15 mouse cellular contexts compared by ENCODE assay signal in genomic region chr1:43338096-43338915, GRCm38 (mm10).
DNase-seq lines count a peak whose midpoint lies in the region; ATAC-seq and TF ChIP-seq lines count a peak whose summit lies in the region.
"Had no signal": no experiment of that assay in that cellular context is flagged by ENCODE, and none has a peak within 500 bp of the region (broad histone marks: within the 10 kb centered on the region; RNA-seq: fewer than 3 reads in every experiment).

No protein-coding gene starts in this region.

- H3K4me1 ChIP-seq in kidney, embryonic 16.5 days (ENCODE audit: insufficient read depth, low read length): peaks cover 24% of the 10 kb centered on the region
- no peaks in the 10 kb centered on the region for H3K4me1 ChIP-seq in hindbrain, embryonic 13.5 days (replicated peaks)
- H3K4me1 ChIP-seq in hindbrain, postnatal 0 days (ENCODE audit: insufficient read depth, low read length): no peaks in the 10 kb centered on the region
- H3K4me1 ChIP-seq: forebrain, embryonic 13.5 days; hindbrain, embryonic 12.5 days; limb, embryonic 10.5 days had no signal

- WGBS in kidney, embryonic 16.5 days: 53% methylated on average over 6 of the region's 6 CpGs
- 70% methylated on average over 6 of the region's 6 CpGs for WGBS in hindbrain, embryonic 13.5 days
- 56% methylated on average over 6 of the region's 6 CpGs for WGBS in hindbrain, postnatal 0 days

- TF ChIP-seq CTCF in hindbrain, postnatal 0 days (IDR thresholded peaks at IDR 0.05; ENCODE audit: low read depth): no peak

- ATAC-seq in kidney, embryonic 16.5 days (ENCODE audit: low FRiP score, low TSS enrichment): no peak
- ATAC-seq in hindbrain, embryonic 13.5 days (ENCODE audit: low FRiP score): no peak
- ATAC-seq in hindbrain, postnatal 0 days: no peak
- ATAC-seq: forebrain, embryonic 13.5 days had no signal

- no peaks in the 10 kb centered on the region for H3K36me3 ChIP-seq in kidney, embryonic 16.5 days (ENCODE audit: insufficient read depth, low read length)
- H3K36me3 ChIP-seq in hindbrain, embryonic 13.5 days: no peaks in the 10 kb centered on the region
- no peaks in the 10 kb centered on the region for H3K36me3 ChIP-seq in hindbrain, postnatal 0 days (ENCODE audit: insufficient read depth, low read length)
- H3K36me3 ChIP-seq: hindbrain, embryonic 12.5 days; limb, embryonic 10.5 days had no signal

- H3K27ac ChIP-seq in kidney, embryonic 16.5 days (ENCODE audit: low read length): peak overlapping the region; percentile 59
- H3K27ac ChIP-seq in hindbrain, embryonic 13.5 days: no peak overlapping the region
- no peak overlapping the region for H3K27ac ChIP-seq in hindbrain, postnatal 0 days
- H3K27ac ChIP-seq: forebrain, embryonic 13.5 days; hindbrain, embryonic 12.5 days; limb, embryonic 10.5 days had no signal

- H3K27me3 ChIP-seq in kidney, embryonic 16.5 days (ENCODE audit: insufficient read depth, low read length): no peaks in the 10 kb centered on the region
- H3K27me3 ChIP-seq in hindbrain, embryonic 13.5 days: no peaks in the 10 kb centered on the region
- no peaks in the 10 kb centered on the region for H3K27me3 ChIP-seq in hindbrain, postnatal 0 days (ENCODE audit: insufficient read depth, low read length)
- H3K27me3 ChIP-seq: forebrain, embryonic 13.5 days; hindbrain, embryonic 12.5 days had no signal

- peaks cover 9% of the 10 kb centered on the region for H3K9me3 ChIP-seq in kidney, embryonic 16.5 days (ENCODE audit: low read length)
- no peaks in the 10 kb centered on the region for H3K9me3 ChIP-seq in hindbrain, embryonic 13.5 days
- H3K9me3 ChIP-seq in hindbrain, postnatal 0 days (ENCODE audit: low read length): no peaks in the 10 kb centered on the region; the same call in 1 of the 2 replicates
- H3K9me3 ChIP-seq: hindbrain, embryonic 12.5 days; limb, embryonic 10.5 days had no signal

- DNase-seq in kidney, adult 18-20 months: no peak
- DNase-seq in Muller cell, postnatal 12 days (ENCODE audit: inconsistent ontology term): peak; percentile 82
- DNase-seq in ZHBTc4 (ENCODE audit: low read depth, low spot score): peak; percentile 48
- peak; percentile 25 for DNase-seq in kidney, postnatal 14 days
- DNase-seq in hindbrain, postnatal 0 days (ENCODE audit: low spot score): no peak
- DNase-seq: cerebellum, postnatal 10 days; layer of hippocampus, adult 9-11 months; midbrain, embryonic 14.5 days; right cerebral cortex, postnatal 25 days had no signal

- no peak overlapping the region for H3K4me2 ChIP-seq in kidney, embryonic 16.5 days (replicated peaks; ENCODE audit: low read depth, low read length)
- H3K4me2 ChIP-seq in hindbrain, embryonic 13.5 days: no peak overlapping the region
- H3K4me2 ChIP-seq in hindbrain, postnatal 0 days (ENCODE audit: low read depth, low read length): no peak overlapping the region
- H3K4me2 ChIP-seq: forebrain, embryonic 13.5 days; hindbrain, embryonic 12.5 days had no signal

- no peak overlapping the region for H3K9ac ChIP-seq in kidney, embryonic 16.5 days (replicated peaks; ENCODE audit: low read length)
- no peak overlapping the region for H3K9ac ChIP-seq in hindbrain, embryonic 13.5 days
- H3K9ac ChIP-seq in hindbrain, postnatal 0 days (replicated peaks; ENCODE audit: low read length): no peak overlapping the region
- H3K9ac ChIP-seq: forebrain, embryonic 13.5 days; hindbrain, embryonic 12.5 days; liver, postnatal 0 days had no signal

- no peak overlapping the region for H3K4me3 ChIP-seq in kidney, embryonic 16.5 days (ENCODE audit: low read length)
- no peak overlapping the region for H3K4me3 ChIP-seq in hindbrain, embryonic 13.5 days
- no peak overlapping the region for H3K4me3 ChIP-seq in hindbrain, postnatal 0 days (ENCODE audit: low read length)
- H3K4me3 ChIP-seq: forebrain, embryonic 13.5 days; hindbrain, embryonic 12.5 days; limb, embryonic 10.5 days had no signal

Comparison
In these comparisons a context has a peak if more than half of its experiments do, and no peak if none do; other contexts are left out.
1. DNase-seq: peak in Muller cell, postnatal 12 days (single experiment), ZHBTc4 (single experiment) and kidney, postnatal 14 days (single experiment); none in kidney, adult 18-20 months (single experiment) and hindbrain, postnatal 0 days (single experiment).